Mouse (Mus musculus) layer of hippocampus, adult 9-10 months (tissue): ENCODE measurements at regions not wholly inside any gene's neighbourhood (a gene's known extent, or its start where the extent isn't known, plus 50 kb on each side); places are given as distances from the start of the nearest gene placed in this dataset.
A peak's percentile ranks its signal among the peaks of the same experiment; 100 is the strongest.

Experiments used
- DNase-seq: peaks from one replicate; pipeline ENCODE4 v3.0.0; 2022; ENCODE audit warnings: low spot score

DNA sequence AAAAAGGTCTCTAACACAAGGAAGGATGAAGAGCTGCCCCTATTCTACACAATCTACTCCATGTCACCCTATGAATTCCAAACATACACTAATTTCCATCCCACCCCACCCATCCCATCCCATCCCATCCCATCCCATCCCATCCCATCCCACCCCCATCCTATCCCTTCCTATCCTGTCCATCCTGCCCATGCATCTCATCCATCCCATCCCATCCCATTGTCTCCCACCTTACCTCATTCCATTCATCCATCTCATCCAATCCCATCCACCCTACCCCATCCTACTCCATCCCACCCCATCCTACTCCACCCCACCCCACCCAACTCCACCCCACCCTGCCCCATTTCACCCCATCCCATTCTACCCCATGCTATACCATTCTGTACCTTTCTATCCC, 91.9 kb upstream of the Fam92a start:
- no peak for DNase-seq

DNA sequence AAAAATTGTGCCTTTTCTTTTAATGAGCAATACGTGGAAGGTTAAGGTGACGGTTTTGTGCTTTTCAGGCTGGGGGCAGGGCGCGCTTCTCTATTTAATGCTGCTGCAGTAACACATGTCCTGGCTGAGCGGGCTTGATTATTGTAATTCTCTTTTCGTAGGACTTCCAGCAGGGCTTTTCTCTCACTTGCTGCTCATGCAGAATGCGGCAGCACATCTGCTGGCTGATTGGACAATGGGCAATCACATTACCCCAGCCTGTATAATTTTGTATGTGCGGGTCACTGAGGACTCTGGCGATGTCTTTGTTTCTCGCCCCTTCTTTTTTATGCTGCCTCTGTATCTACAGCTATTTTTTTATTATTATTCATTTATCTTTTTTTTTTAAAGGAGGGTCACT, 91.4 kb upstream of the Fam92a start:
- no peak for DNase-seq

- no peak for DNase-seq
Measured at GRCm38 (mm10) chr4:12247994-12248393, 76.2 kb upstream of the Fam92a start.

GRCm38 (mm10) chr4:12246595-12246994, 74.8 kb upstream of the Fam92a start:
- no peak for DNase-seq

GRCm38 (mm10) chr4:12240941-12241571, 69.2 kb upstream of the Fam92a start:
- peak; percentile 43 for DNase-seq

DNA sequence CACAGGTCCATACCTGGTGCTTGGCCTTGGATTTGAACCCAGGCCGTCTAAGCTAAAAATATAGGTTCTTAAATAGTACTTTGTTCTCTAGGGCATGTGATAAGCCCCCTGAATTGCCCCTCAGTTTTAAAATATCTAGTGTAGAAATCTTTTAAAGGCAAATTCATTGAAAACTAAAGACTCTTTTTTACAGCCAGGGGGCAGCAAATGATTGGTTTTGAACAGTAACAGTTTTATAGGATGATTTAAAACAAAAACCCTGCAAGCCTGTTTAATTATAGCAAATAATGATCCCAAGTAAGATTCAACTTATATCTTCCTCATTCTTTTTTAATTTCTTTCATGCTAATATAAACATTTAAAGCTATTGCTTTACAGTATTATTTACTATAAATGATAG, 58.9 kb upstream of the Fam92a start:
- DNase-seq = no peak
